Mouse (Mus musculus) CH12.LX (cell line): ENCODE measurements at regions not wholly inside any gene's neighbourhood (a gene's known extent, or its start where the extent isn't known, plus 50 kb on each side); places are given as distances from the start of the nearest gene placed in this dataset.

Experiments used
- CHD1 ChIP-seq: IDR thresholded peaks from 2 replicates; pipeline ENCODE4 v1.6.1; 2012; ENCODE audit warnings: low read depth, low read length, improper control_type of control experiment, inconsistent platforms
- CTCF ChIP-seq, 2 experiments: IDR thresholded peaks in 1 of 2; conservative IDR thresholded peaks in 1 of 2; 2 replicates each; pipeline ENCODE4 v1.5.1; 2011 to 2012; ENCODE audit warnings: low read depth in 2 of 2, low read length in 2 of 2, improper control_type of control experiment in 1 of 2, inconsistent platforms in 1 of 2, mild to moderate bottlenecking in 1 of 2, moderate library complexity in 1 of 2
- E2F4 ChIP-seq: IDR thresholded peaks from 2 replicates; pipeline ENCODE4 v1.6.1; 2011; ENCODE audit warnings: low read depth, low read length, improper control_type of control experiment; ENCODE audit not compliant: insufficient replicate concordance
- EP300 ChIP-seq: IDR thresholded peaks from 2 replicates; pipeline ENCODE4 v1.6.1; 2011; ENCODE audit warnings: low read length, improper control_type of control experiment
- POLR2A ChIP-seq: IDR thresholded peaks from 2 replicates; pipeline ENCODE4 v1.6.1; 2011; ENCODE audit warnings: low read depth, mild to moderate bottlenecking, improper control_type of control experiment, low read length
- SIN3A ChIP-seq: IDR thresholded peaks from 2 replicates; pipeline ENCODE4 v1.6.1; 2012; ENCODE audit warnings: low read length, improper control_type of control experiment, inconsistent platforms
- SMC3 ChIP-seq: IDR thresholded peaks from 2 replicates; pipeline ENCODE4 v1.6.1; 2011; ENCODE audit warnings: low read depth, low read length, improper control_type of control experiment
- TCF12 ChIP-seq: IDR thresholded peaks from 2 replicates; pipeline ENCODE4 v1.6.1; 2014; ENCODE audit warnings: low read depth, mild to moderate bottlenecking, inconsistent platforms, low read length, improper control_type of control experiment
- USF1 ChIP-seq: IDR thresholded peaks from 2 replicates; pipeline ENCODE4 v1.6.1; 2014; ENCODE audit warnings: low read depth, mild to moderate bottlenecking, inconsistent platforms, low read length, improper control_type of control experiment
- USF2 ChIP-seq: conservative IDR thresholded peaks from 2 replicates; pipeline ENCODE4 v1.6.1; 2011; ENCODE audit warnings: low read depth, low read length, improper control_type of control experiment

DNA sequence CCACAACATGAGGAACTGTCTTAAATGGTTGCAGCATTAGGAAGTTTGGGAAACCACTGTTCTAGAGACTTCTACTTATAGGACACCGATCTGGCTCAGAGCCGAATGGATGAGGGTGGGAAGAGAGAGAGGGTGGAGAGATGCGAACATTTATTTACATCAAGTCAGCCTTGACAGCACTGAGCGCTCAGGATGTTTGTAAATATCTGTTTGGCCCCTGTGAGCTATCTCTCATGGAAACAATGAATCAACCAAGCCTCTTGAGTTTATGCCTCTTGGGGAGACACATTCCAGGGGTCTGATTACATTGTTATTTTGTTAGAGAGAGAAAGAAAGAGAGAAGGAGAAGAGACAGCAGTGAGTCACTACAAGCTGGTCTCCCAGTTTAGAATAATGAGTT is 192.1 kb upstream of the Tbx3 start:
- TF ChIP-seq CTCF (conservative IDR thresholded peaks at IDR 0.05 in 1 of 2, IDR thresholded peaks at IDR 0.05 in 1 of 2; ENCODE audit: low read depth in 2 of 2, low read length in 2 of 2) (no peak), USF1 (no peak), E2F4 (no peak), TCF12 (no peak), EP300 (no peak), POLR2A (no peak), SMC3 (no peak), USF2 (no peak), SIN3A (no peak), CHD1 (no peak)
